Mouse (Mus musculus): ENCODE results near the gene Snph.
A peak's percentile ranks its signal among the peaks of the same experiment; 100 is the strongest.

The Snph gene

DNA sequence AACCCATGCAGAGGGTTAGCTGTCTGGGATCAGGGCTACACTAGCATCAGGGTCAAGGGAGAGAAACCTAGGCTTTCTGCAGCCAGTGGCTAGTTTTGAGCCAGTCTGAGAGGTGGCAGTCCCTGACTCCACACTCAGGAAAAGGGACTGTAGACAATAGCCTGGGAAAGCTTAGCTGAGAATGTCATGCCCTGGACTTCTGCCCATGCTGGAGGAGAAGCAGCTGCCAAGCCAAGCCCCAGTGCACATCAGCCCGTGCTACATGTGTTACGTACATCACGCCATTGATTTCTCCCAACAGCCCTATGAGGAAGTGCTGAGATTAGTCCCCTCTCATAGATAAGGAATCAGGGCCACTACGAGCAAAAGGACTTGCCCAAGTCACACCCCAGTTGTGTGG is 30.3 kb downstream of the Snph start:
- DNase-seq: no peak

DNA sequence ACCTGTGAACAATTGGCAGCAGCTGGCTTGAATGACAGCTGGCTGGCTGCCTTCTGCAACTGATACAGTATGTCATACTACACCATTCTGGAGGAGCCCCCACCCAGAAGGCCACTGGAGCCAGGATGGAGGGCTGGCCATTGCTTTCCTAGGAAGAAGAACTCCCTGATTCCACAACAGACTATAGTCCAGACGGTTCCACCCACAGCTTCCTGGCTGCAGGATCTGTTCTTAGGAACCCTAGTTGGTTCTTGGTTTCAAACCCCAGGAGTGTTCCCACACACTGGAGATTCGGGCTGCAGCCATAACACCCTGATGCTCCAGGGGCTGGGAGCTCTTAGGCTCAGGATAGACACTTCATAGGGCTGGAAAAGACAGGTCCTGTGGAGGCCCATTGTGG is 34.3 kb downstream of the Snph start:
- DNase-seq: no peak

DNA sequence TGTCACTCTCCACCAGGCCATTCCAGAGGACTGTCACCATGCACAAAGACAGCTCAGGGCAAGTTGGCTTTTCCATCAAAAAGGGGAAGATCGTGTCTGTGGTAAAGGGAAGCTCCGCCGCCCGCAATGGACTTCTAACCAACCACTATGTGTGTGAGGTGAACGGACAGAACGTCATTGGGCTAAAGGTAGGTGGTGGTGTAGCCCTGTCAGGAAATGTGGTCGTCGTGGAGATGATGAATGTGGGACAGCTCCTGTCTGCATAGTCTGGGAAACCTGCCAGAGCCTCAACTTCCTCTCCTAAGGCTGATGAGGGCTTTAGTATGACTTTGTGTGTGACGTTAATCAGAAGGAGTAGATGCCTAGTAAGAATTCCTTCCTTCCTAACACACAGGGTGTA is 45.1 kb downstream of the Snph start:
- no peak for DNase-seq

DNA sequence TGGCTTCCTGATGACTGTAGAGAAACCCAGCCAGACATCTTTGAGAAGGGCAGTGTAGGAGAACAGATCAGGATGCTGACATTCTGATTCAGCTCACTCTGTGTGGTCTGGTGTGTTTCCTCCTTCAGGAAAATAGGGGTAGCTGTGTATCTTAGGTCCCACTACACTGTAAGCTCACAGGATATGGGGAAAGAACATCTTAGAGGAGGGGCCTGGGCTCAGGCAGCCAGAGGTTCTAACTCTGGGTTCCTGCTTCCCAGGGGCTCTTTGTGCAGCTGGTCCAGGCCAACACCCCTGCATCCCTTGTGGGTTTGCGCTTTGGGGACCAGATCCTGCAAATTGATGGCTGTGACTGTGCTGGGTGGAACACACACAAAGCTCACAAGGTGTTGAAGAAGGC is 45.6 kb downstream of the Snph start:
- no peak for DNase-seq

DNA sequence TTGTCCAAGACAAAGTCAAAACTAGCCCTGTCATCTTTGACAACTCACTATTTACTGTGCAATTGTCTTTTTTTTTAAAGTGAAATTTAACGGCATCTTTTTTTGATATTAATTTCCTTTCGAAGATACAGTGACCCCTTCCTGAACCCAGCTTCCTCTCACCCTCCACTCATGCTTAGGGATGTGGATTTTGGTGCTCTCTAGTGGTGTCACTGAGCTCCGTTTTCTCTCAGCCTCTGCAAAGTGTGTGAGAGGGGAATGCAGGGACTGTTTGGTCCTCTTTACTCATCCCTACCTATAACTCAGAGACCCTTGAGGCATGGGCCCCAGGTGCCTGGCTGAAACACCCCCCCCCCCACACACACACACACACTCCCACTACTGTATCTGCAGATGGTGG is 46.5 kb downstream of the Snph start:
- DNase-seq: no peak

DNA sequence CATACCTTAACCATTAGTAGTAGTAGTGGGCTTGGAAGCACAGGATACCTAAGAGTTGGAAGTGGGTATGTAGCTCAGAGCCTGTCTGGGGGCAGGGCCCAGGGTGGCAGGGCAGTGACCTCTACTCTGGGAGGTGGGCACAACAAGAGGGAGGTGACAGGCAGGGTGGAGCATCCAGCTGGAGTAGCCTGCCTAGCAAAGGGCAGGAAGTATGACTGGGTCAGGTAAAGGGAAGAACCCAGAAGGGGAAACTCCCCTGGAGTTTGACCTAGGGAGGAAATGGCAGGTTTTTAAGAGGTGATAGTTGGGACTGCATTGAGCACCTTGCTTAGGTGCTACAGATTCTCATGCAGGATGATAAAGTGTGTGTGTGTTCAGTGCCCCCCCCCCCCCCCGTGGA is 51.4 kb downstream of the Snph start:
- no peak for DNase-seq

DNA sequence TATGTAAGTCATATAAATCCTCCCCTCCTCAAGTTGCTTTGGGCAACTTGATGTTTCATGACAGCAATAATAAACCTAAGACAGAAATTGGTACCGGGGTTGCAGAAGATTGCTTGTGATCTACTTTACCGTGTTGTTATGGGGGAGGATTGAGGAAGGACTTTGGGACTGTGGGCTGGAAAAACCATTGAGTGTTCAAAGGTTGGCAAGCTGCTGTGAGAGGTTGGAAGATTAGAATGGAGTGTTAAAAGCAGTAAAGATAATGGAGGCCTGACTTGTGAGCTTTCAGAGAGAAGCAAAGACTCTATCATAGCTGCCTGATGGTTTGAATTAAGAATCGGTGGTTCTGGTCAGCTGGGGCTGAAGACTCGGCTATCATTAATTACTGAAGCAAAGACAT is 53.2 kb downstream of the Snph start:
- no peak for DNase-seq

DNA sequence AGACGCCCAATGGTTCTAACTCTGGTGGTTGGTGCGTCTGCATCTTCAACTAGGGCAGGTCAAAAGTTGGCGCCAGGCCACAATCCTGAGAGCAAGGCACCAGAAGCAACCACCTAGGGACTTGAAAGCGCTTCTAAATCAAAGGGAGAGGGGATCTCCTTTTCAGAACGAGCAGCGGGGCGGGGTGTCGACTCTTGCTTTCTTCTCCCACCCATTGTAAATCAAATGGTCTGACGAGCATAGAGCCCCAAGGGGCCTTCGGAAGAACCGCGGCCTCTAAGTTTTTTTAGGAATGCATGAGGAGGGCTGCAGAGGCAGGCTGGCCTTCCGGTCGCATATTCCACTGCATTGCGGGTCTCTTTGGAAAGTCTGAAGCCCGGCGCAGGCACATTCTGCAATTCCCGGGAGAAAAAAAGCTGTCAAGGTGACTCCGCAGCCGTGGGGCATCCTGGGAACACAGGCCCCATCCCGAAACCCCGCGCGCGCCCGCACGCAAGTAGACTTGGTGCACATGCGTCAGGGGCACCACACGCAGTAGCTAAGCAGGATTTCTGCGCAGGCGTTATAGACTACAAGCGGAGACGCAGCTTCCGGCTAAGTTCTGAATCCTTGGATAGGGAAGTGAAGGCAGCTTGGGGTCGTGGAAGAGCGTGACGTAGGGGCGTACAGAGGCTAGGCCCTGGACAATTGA is 56.5 kb downstream of the Snph start:
- peak; percentile 93 to 96 for DNase-seq

DNA sequence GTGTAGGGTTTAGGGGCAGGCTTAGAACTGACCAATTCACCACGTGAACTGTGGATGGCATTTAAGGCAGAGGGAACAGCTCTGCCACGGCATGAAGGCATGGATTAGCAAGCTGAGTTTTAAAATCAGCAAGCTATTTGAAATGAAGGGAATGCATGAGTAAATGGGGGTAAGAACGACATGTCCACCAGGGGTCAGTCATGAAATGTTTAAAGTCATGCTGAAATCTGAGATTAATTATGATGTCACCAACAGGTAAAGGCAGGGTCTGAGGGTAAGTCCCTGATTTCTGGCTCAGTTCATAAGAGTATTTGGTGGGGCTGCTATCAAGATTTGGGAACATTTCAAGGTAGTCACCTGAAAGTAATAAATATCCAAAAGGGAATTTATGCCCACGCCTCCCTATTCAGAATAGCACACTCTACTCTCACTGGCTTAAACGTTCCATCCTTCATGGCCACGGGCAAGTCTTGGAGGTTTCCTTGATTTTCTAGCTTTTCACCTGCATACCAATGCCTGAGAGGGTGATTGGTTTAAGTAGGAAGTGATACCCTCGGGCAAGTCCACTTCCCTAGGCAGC is 57.2 kb downstream of the Snph start:
- peak; percentile 46 to 69 for DNase-seq

DNA sequence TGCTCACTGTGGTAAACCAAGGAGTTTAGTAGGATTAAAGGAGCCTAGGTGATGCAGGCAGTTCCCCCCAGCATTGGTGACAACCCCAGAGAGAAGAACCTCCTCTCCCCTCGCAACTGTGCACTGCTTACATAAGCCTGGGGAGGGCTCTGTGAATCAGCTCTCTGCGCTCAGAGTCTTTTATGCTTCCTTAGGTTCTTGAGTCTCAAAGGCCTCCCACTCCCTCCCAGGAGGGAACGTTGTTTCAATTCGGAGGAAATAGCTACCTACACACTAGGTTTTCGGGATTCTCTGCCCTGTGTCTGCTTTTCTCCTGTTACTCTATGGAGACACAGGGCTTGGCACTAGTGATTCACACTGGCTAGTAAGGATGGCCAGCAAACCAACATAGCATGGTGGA is 57.8 kb downstream of the Snph start:
- no peak for DNase-seq

DNA sequence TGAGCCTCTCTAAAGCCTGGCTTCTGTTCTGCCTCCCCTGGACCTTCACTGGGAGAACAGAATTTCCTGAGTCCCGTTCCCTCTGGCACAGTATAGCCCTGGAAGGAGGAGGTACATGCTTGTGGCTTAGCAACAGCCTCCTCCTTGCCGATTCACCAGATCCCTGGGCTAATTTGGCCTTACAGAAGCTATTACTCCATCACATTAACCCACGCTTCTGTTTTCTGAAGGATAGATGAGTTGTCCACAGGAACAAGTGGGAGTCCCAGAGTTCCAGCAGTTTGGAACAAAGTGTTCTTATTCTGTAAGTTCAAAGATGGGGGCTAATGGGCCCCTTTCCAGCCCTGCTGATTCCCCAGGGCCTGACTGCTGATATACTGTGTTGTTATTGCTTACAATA is 58.7 kb downstream of the Snph start:
- DNase-seq: no peak

DNA sequence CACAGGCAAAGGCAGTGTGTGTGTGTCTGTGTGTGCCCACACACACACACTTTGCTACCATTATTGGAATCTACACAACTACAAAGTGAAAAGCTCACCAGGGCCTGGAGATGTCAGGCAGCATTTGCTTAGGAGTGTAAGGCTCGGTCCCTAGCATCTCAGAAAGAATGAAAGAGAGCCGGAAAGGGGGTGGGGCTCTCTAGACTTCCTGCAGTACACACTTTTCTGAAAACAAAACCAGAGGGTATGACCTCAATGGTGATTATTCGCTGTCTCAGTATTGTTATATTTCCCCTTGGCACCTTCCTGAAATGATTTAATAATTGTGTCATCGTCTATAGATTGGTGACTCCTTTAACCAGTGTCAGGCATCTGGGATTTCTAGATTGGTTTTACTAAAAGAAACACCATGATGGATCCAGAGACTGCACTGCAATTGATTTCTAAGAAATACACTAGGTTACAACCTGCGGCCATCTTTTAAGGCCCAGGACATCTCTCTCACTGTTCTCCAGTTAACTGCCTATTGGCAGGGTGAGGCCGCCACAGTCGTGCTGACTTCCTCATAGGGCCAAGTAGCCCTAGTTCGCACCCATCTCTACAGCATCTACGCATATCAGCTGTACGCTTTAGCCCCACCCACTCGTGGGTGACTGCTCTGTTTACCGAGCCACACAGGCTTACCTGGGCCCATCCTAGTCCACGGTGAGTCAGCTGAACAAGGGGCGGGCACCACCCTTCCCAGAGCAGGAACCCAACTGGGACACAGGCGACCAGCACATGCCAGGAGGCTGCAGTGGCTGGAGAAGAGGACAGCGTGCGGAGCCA is 60.3 kb downstream of the Snph start, which contains the start of gene Sdcbp2:
Sdcbp2 (plus strand) TSS at position 750 of the 828 bp plus-strand sequence.
- no peak for DNase-seq

DNA sequence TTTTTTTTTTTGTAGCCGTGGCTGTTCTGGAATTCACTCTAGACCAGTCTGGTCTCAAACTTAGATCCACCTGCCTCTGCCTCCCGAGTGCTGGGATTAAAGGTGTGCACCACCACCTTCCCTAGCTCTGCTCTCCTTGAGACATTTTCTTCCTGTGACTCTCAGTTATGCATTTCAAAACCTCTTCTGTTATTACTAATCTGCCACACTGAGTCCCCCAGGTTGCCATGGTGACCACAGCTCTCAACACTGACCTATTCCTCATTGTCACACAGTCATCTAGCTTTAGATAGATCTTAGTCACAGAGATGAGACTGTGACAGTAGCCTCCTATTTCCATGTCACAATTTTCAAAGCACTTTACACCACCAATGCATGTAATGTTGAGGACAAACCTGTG is 62.9 kb downstream of the Snph start:
- no peak for DNase-seq

DNA sequence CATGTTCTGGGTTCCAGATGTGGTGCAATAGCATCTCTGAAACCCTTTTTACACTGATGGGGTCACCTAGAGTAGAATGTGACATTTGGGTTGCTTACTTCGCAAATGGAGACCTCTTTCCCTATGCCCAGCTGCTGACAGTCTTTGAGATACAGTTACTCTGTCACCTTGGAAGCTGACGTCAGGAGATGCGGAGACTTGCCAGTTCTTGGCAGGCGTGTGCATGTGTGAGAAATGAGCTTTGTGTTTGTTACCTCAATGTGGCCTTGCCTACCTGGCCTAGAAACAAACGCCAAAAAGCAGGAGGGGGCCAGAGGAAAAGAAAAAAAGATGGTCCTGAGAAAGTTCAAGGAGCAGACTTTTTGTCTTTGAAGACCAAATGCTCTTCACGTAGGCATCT is 65.5 kb downstream of the Snph start:
- no peak for DNase-seq

DNA sequence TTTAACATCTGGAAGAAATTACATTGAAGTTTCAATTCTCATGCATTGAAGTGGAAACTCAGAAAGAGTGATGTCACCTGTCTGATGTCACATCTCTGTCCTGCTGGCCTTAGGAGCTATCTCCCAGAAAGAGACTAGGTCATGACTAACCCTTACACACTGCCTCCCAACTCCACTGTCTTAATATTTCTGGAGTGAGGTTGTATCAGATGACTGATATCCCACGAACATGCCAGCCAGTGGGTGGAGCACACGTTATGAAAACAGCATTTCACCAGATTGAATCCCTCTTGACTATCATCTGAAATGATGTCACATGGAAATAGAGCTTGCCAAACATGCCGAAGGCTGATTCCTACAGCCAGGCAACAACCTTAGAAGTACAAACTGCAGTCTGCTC is 67.4 kb downstream of the Snph start:
- DNase-seq: no peak

DNA sequence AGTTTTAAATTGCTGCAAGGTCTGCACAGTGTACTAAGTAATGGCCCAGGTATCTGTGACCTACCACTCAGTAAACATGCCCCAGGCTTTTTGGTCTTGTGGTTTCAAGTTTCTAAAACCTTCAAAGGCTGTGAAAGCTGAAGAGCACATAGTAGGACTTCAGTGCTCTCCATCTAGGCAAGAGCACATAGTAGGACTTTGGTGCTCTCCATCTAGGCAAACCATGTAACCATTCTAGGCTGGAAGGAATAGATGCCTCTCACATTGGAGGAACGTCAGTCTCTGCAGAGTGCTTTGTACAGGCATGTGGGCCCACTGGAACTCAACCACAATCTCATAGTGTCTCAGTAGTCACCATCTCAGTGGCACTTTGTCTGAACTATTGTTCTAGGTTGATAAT is 68.4 kb downstream of the Snph start:
- no peak for DNase-seq

DNA sequence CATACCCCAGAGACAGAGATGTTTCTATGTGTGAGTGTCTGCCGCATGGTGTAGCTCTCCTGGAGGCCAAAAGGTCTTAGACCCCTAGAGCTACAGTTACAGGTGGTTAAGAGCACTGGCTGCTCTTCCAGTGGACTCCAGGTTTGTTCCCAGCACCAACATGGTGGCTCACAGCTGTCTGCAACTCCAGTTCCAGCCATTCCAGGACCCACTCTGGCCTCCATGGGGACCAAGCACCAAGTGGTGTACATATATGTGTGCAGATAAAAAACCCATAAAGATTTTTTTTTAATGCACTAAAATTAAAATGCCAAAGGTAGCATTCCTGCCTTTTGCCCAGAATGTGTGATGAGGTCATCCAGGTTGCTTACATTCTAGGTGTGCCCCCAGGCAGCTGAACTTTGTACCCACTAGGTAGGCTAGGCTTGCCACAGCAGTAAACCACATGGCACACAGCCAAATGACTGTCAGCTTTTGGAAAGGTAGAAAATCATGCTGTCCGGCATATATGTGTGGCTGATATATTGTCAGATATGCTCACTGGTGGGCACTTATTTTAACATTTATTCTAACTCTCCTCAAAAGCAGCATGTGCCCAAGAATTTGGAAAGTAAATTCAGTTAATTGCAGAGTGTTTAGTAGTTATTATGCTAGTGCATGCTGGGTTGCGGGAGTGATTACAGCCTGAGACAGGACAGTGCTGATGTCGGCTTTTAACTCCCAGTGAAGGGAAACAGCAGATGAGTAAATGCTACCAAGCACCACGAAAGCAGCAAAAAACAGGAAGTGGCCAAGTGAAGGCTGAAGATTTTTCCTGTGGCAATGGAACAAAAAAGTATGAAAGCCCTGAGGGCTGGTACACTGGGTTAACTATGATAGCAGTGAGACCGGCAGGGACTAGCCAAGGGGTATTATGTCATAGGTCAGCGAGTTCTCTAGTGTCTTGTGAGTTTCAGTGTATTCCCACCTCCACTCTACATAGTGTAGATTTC is 69.2 kb downstream of the Snph start:
- DNase-seq: no peak

DNA sequence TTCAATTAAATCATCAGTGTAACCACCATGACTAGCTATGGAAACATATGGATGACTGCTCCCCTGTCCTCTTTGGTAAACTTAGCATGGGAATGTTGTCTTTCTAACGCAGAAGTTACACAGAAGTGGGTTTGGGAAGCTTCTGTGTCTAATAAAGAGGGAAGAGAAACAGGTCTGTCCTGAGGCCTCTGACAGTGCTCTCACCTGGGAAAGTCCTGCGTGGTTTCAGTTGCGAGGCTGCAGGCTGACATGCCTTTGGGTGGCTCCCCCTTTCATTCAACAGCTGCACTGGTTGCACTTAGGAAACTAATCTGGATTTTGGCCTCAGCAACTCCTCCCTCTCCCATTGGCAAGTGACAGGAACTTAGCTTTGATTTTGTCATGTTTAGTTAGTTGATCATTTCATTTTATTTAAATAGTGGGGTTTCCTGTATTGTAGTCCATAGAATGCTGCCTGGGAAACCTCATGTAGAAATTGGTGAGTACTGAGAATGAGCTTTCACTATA is 82.7 kb downstream of the Snph start:
- no peak for DNase-seq

DNA sequence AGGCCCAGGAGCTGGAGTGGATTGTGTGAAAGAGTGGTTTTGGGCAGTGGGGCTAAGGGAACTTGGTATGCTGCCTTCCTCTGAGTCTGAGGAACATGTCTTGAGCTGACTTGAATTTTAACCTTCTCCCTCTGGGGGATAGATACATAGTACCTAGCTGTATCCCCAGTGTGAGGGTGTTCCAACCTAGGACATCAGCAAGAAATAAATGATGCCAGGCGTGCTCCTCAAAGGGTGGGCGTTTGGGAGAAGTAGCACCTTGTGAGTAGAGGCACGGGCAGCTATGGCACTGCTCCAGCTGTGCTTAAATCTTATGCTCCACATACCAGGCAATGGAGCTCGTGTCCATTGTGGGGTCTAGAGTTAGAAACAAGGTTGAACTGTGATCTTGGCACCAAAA is 85.8 kb downstream of the Snph start:
- no peak for DNase-seq

DNA sequence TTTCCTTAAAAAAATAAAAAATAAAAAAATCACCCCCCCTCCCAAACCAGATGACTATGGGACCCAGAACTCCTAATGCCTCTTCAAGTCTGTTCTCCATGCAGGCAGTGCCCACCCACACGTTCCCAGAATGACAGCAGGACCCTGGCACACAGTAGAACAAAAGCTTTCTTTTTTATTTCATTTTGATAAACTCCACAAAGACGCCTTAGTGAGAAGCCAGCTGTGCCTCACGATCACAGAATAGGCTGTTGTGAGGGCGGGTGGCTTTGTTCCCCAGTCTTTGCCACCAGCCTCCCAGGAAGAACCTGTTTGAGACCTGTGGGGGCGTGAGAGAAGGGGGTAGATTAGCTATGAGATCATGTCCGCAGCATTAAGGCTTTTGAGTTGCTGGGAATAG is 87.7 kb downstream of the Snph start:
- DNase-seq: no peak

DNA sequence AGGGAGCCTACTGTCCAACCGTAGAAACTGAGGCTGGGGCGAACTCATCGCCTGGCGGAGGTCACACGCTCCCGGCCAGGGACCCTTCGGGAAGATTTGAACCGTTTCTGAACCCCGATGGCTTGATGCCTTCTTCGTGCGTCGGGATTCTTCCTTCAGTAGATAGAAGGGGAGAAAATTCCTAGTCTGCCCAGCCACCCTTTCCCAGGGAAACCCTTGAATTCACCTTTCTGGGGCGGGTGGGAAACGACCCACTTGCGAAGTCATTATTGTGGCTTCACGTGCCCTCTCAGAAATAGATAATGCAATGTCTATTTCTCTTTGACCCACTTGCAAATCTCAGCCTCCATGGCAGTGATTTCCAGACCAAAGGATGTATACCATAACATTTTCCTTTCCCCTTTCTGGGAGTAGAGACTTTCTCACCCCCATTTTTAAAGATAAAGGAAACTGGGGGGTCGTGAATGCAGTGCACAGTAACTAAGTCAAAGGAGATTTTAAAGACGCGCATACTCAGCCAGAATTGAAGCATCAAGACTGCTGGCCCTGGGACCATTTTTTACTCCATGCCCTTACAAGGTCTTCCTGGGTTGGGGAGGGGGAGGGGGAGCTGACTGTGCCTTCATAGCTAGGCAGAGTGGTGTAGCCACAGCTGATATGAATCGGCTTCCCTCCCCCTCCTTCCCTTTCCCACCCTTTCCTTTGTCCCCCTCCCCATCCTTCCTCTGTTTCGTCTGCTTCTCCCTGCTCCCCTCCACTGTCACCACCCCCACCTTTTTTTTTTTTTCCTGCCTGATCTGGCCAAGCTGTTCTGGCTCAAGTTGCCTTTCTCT is 89.1 kb downstream of the Snph start:
- DNase-seq: peak; percentile 27 to 64
